Mouse (Mus musculus) gastrocnemius, postnatal 36 days (tissue): ENCODE data around the gene Mfsd12. TPM values are rescaled to one million over a fixed set of nuclear protein-coding genes. Genes with fewer than 3 reads are reported as not detected.

Experiments
- DNase-seq, 2 experiments: peaks; one replicate each; pipeline ENCODE4 v3.0.0; 2022
- intact Hi-C: fragments of 180-260 bp; cut with DNase I; formaldehyde crosslinking; loops from one replicate; pipeline ENCODE4 v1.15.1; 2025
- total RNA-seq, 2 experiments: library from RNA; stranded (reverse); gene quantifications; 2 replicates each; pipeline ENCODE4 v1.2.3; 2021

Mfsd12 gene
- total RNA-seq, 2 experiments from 2014 or later, result 2.2 to 2.6 TPM

DNA sequence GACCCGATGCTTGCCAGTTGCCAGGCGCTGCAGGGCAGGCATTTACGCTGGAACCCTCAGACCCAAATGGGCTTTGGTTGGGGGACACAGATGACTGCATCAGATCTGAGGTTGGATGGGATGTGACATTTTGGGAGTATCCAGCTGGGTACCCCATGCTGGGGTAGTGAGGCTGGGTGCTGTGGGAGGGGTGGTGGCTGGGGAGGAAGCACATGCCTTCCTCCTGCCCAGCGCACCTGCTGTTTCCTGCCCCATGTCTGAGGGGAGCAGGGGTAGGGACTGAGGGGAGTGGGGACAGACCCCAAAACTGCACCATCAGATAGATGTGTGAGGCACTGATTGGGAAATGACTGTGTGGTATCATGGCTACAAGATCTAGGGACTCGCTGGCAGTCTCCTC lies 39.5 kb downstream of the Mfsd12 start:
- no peak for DNase-seq
- intact Hi-C loops, result no loop called here

DNA sequence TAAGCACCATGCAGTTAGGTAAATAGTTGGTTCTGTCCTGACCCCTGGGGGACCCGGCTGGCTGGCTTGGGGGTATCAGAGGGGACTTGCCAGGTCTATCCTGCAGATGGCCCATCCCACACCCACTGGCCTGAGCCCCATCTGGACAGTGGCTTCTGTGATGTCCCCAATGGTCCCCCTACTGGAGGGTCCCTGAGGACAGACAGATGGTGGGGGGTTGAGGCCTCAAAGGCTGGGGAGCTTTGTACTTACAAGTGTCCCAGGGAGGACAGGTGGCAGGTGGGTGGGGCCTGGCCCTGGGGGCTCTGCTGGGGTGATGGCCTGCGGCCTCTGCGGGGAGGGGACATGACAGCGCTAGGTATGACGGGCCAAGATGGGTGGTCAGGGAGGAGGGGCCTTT lies 42.0 kb downstream of the Mfsd12 start:
- DNase-seq, result no peak
- intact Hi-C loops, result no loop called here

DNA sequence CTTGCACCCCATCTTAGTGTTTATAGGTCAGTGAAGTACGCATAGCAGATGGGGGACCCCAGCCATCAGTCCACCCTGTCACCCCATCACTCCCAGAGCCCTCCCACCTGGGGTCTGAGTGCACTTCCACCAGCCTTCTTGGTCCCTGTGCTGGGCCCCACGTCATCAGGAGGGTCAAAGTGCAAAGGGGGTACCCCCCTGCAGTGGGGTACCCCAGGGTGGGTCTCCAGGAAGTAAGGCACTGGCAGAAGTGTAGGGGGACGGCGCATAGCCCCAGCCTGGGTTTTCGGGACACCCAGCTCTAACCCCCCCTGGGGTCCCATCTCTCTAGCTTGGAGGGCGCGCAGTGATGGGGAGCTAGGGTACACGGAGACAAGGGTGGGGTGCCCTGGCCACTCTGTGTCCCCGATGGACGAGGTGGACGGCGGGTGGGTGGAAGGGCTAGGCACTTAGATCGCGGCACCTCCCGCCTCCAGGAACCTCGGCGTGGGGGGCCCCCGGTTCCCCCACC lies 42.6 kb downstream of the Mfsd12 start:
- DNase-seq, result no peak
- intact Hi-C loops, result no loop called here

DNA sequence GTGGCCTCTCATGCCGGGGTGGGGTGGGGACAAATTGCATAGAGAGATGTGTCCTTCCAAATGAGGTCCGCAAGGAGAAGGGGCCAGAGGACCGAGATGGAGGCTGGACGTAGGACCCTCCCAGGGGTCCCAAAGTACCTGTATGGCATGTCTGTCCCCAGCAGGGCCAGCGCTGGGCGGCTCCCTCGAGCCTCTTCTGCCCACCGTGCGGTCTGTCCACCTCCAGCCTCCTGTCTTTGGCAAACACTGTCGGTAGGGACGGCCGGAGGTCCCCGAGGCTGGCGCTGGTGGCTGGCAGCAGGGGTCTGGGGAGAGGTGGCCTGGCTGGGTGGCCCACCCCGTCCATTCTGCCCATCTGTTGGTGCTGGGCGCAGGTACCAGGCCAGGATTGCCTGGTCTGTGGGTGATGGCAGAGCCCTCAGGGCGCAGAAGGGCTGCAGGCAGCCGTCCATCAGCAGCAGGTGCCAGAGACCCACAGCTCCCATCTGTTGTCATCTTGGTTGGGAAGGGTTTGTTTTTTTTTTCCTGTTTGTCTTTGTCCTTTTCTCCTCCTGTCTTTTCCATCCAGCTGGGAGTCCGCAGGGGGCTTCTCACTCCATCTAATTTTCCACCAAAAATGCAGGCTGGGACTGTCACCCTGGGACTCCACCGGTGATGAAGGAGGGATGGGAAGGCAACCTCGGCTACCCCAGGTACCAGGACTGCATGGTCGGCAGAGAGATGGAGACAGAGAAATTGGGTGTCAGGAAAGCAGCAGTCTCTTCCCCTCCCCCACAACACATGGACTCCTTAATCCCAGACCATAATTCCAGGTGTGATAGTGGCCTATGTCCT lies 43.3 kb downstream of the Mfsd12 start:
- intact Hi-C loops, result no loop called here
- DNase-seq, result no peak

DNA sequence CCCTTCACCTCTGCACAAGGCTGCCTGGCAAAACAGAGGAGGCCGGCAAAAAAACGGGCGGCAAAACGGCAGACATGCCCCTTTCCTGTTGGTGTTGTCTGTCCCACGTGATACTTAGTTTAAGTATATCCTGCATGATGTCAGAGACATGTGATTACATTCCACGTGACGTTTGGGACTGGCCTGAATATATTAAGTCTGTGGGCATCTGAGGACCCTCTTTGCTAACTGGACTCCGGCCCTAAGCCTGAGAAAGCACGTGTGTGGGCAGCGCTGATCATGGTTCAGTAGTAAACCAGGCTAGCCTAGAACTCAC lies 43.9 kb downstream of the Mfsd12 start:
- no peak for DNase-seq
- intact Hi-C loops, result no loop called here

DNA sequence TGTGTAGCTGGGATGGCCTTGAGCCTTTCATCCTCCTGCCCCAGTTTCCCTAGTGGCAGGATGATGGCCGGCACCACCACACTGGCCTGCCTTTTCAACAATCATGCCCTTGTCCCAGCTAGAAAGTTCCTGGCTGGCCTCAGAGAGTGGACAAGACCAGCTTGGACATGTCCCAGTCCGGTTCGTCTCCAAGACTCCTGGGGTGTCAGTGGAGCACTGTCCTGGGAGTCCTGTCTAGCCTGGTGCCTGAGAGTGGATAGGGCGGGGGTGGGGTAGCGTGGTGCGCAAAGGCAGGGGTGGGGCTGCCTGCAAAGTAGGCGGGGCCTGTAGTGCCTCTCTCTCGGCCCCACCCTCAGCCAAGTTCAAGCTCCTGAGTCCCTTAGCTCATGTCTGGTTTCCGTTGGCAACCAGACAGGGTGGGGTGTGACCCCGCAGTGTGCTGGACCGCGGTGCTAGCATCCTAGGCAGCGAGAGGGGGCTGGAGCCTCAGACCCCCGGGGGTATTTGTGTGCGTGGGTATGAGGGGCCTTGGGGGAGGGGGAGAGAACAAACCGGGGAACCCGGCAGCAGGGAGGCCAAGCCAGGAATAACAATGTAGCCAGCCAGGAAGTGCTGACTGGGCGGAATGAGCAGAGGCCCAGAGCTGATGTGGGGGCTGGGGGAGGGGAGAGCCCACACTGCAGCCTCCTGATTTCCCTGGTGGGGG lies 44.4 kb downstream of the Mfsd12 start:
- intact Hi-C loops, result no loop called here
- peak in 1 of 2 experiments; percentile 77 for DNase-seq

DNA sequence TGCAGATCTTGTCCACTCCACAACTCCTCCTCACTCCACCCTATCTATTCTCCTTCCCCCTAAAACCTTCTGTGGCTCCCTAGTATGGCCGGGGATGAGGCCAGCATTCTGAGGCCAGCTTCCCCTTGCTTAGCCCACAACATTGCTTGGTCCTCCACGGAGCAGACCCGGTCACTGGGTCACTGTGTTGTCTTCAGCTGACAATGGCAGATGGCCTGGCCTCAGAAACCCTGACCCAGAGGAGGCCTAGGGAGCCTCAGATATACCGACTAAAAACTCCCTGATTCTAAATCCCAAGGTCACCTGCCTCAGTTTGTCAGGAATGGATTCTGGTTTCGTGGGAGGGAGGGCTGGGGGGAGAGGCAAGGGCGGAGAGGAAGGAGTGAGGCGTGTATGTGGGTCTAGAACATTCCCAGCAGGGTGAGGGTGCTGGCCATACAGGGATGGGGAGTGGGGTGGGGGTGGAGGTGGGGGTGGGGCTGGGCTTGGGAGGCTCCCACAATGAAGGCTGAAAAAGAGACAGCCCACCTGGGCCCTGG lies 45.0 kb downstream of the Mfsd12 start:
- intact Hi-C loops, result no loop called here
- DNase-seq, result no peak

DNA sequence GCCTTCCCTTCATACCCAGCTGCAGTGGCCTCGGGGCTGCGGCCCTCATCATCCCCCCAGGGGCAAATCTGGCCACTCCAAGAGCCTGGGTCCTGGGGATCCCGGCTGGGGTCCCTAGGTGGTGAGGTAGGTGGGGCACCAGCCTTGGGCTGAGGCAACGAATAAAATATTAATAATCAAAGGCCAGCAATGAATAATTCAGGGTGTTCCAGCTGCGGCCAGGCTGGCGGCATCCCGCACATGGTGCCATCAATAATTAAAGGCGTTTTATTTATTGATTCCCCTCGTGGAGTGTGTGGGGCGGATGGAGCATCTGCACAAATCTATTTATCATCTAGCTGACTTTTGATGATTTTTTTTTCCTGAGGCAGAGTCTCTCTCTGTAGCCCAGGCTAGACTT lies 46.2 kb downstream of the Mfsd12 start:
- DNase-seq, result no peak
- intact Hi-C loops, result no loop called here

DNA sequence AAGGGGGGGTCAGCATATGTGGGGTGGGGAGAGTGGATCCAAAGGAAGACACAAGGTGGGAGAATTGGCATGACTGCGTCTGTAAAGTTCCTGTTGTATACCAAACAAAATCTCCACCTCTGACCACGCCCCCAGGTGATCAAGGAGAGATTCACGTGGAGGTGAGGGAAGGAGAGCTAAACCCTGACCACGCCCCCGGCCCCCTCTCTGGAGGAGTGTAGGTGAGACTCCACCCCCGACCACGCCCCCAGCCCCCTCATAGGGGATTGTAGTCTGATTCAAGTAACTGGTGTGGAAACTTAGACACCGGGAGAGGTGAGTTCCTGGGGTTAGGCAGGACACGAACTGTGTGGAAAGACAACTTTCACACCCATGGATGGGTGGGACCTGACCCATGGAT lies 46.8 kb downstream of the Mfsd12 start:
- intact Hi-C loops, result no loop called here

DNA sequence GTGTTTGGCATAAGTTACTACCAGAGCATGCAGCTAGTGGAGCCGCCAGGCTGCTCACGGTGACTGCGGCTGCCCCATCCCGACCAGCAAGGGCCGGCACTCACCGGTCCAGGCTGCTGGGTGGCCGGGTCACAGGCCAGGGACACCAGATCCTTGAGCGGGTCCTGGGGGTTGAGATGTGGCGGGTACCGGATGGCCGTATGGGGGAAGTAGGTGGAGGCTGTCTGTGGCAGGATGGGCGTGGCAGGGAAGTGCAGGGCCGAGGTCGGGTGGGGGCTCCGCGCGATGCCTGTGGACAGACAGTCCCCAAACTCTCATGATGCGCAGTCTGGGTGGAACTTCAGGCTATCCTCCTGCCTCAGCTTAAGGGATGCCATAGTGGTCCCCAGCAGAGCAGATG lies 47.4 kb downstream of the Mfsd12 start:
- no peak for DNase-seq
- intact Hi-C loops, result no loop called here

More for the DNA sequence above, 46.8 kb downstream of the Mfsd12 start:
- no peak for DNase-seq

DNA sequence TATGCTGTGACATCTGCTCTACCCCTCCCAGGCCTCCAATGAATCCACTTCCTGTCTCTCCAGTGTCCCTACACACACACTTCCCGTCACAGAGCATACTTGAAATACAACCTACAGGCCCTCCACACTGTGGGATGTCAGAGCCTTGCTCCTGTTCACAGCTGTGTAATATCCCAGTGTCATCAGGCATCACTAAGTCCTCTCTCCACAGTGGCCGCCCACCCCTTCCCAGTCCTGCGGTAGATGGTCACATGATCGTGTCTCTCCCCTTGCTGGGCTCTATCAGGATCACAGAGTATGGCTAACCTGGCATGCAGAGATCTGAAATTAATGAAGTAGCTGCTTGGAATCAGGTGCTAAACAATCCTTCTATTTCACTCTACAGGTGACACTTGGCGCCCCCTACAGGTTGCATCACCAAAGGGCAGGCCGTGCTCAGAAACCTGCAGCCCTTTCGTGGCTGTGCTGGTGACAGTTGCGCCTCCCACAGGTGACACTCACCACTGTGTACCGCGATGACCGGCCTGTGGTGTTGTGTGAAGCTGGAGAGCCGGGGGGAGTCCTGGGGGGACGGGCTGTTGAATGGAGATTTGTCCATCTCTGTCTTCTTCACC lies 48.4 kb downstream of the Mfsd12 start:
- DNase-seq, result peak in 1 of 2 experiments; percentile 63

DNA sequence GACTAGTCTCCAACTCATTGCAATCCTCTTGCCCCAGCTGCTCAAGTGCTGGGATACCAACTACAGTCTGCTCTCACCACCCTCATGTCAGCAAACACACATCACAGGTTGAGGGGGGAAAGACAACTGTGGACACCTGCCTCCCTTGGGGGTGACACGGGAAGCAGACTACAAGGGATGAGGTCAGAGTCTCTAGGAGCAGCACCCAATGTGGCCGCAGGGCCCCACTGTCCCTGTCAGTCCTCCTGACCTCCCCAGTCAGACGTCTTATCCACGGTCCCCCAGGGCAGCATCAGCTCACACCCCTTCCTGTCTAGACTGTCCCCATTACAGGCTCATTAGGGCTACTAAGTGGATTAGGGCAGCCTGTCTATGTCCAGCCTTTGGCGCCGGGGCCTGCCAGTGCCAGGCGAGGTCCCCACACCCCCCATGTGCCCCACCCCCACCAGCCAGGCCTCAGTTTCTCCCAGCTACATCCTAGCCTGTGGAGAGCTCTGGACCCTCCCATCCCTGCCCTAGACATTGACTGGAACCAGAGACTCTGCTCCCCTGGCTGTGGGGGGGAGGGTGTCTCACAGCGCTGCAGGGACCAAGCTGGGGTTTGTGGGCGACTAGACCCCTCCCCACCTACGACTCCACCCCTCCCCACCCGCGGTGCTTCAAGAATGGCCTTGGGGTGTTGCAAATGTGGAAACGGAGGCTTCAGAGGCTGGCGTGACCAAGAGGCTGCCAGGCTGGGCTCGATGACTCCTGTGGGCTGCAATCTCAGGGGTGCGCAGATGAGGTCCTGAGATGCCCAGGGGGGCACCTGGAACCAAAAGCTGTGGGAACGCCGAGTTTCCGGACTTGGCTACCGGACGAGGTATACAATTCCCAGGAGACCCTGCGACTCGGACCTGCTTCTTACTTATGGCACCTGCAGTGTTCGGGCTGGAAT lies 49.5 kb downstream of the Mfsd12 start:
- no peak for DNase-seq
- intact Hi-C loops, result loop anchor here (2.0 kb wide), 1 partner anchor 28 kb away; no protein-coding TSS in a partner anchor

More for the DNA sequence above, 48.4 kb downstream of the Mfsd12 start:
- intact Hi-C loops, result loop anchor here (2.0 kb wide), 1 partner anchor 29 kb away; no protein-coding TSS in a partner anchor

DNA sequence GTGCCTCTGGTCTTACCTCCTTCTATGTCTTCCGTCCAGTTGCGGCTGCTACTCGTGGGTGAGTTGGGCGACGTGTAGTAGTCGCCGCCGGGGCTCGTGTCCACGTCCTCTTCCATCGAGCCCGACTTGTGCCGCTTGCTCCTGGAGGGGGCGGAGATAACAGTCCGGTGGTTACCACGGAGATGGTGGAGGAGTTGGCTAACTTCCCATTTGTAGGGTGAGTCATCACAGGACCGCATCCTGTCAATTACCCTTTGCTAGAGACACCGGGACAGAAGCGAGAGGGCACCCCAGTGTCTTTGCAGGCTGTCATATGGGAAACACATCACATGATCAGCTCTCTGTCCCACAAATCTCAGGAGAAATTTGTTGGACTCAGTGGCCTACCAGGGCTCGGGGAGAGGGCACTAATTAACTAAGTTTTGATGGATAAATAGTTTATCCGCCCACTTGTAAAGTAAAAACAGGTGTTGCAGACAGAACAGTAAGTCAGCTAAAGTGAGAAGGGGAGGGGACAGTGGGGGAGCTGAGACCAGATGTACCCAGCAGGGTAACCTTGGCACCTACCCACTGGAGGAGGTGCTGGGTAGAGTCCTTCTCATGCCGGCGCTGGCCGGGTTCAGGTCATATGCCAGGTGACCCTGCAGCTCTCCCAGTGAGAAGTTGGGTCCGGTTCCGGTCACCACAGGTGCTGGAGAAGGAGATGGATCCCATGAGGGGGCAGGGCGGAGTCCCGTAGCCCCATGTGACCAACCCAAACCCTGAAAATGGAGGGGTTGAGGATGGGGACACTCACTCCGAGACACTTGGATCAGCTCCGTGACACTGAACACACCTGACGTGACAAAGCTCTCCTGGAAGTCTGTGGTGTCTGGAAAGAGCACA lies 50.5 kb downstream of the Mfsd12 start:
- intact Hi-C loops, result loop anchor here (2.0 kb wide), 1 partner anchor 27 kb away; no protein-coding TSS in a partner anchor

DNA sequence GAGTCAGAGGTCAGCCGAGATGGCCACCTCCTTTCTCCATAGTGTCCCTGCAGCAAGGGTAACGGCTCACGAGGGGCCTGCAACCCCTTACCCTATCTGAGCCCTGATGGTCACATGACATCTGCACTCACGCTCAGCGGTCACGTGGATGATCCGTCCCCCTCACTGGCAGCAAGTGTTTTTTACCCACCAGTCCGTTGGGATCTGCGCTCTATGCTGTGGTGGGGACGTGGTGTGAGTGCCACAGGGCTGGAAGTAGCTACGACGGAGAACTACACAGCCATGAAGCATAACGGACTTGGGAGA lies 51.1 kb downstream of the Mfsd12 start:
- intact Hi-C loops, result no loop called here
- no peak for DNase-seq

More for the DNA sequence above, 50.5 kb downstream of the Mfsd12 start:
- DNase-seq, result peak; percentile 65 to 66

DNA sequence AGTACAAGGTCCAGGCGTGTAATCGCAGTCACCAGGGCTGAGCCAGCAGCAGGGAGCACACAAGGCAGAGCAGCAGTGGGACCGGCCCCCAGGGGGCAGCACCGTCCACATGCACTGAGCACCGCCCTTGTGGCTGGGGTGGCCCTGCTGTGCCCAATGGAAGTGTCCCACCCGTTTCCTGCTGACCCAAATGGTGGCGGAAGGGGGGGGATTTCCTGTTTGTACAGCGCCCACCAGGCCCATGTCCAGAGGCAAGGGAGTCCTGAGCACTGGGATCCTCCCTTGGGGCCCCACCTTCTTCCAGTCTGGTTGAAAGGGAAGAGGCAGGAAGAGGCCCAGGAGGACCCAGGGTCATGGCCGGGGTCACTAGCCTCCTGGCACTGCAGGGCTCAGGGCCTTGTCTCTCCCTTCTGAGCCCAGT lies 51.6 kb downstream of the Mfsd12 start:
- intact Hi-C loops, result no loop called here
- DNase-seq, result peak; percentile 84 to 85

DNA sequence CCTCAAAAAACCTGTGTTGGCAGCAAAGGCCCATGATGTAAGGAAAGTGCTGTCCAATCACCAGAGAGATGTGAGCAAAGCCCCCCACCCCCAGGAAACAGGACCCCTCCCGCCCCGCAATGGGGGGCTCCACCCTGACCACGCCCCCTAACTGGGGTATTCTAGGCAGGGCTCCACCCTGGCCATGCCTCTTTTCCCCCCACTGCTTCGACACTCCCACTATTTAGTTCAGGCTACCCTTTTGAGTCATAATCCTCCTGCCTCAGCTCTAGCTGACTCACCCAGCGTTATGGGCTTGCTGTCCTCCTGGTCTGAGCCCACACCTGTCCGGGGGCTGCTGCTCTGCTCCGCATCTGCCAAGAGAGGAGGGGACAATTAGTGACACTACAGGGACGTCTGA lies 52.0 kb downstream of the Mfsd12 start:
- no peak for DNase-seq
- intact Hi-C loops, result no loop called here

DNA sequence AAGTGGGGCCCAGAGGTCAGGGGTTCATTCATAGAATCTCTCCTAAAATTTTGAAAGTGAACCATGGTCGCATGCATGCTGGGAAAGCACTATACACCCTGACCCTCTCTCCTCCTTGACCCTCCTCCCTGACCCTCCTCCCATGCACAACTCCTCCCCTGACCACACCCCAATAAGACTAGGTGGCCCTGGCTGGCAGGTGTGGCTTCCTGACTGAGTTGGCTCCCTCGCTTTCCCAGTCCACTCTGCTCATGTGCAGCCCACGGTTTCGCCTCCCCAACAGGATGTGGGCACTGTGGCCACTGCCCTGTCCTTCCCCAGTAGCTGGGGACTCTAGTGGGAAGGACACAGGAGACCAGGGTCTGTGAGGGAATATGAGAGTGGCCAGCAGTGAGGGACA lies 53.1 kb downstream of the Mfsd12 start:
- intact Hi-C loops, result no loop called here

DNA sequence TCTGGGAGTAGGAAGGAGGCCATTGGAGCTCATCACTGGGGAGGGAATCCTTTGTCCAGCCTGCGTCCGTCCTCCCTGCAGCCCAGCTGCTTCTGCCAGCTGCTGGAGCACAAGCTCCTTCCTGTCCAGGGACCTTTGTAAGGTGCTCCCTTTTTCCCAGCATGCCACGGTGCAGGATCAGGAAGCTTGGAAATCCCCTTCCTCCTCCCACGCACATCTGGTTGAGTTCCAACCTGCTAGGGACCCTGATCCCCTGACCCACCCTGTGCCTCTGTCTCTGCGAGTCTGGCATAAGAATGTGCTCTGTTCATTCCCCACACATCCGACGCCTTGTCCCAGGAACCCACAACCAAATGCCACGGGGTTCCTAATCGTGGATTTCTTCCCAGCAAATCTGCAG lies 53.7 kb downstream of the Mfsd12 start:
- DNase-seq, result no peak
- intact Hi-C loops, result no loop called here

More for the DNA sequence above, 53.1 kb downstream of the Mfsd12 start:
- DNase-seq, result no peak
